Mouse (Mus musculus) MEL (cell line): ENCODE results near the gene Cul4a.

Experiments
- CHD2 ChIP-seq: IDR thresholded peaks from 2 replicates; pipeline ENCODE4 v1.6.1; 2011; ENCODE audit warnings: low read length, improper control_type of control experiment
- CTCF ChIP-seq, 3 experiments: IDR thresholded peaks in 2 of 3; conservative IDR thresholded peaks in 1 of 3; 2 replicates each; pipeline ENCODE4 v1.5.1; 2011 to 2012; ENCODE audit warnings: low read length in 3 of 3, low read depth in 2 of 3, mild to moderate bottlenecking in 2 of 3, improper control_type of control experiment in 1 of 3, inconsistent platforms in 1 of 3, mixed read lengths in 1 of 3, moderate library complexity in 1 of 3; ENCODE audit not compliant: control insufficient read depth in 1 of 3, insufficient read depth in 1 of 3, poor library complexity in 1 of 3, severe bottlenecking in 1 of 3
- EP300 ChIP-seq, 2 experiments: IDR thresholded peaks; 2 replicates each; pipeline ENCODE4 v1.6.1; 2011; ENCODE audit warnings: improper control_type of control experiment in 2 of 2, low read length in 2 of 2, low read depth in 1 of 2, mild to moderate bottlenecking in 1 of 2
- MAZ ChIP-seq: IDR thresholded peaks from 2 replicates; pipeline ENCODE4 v1.6.1; 2012; ENCODE audit warnings: low read depth, mild to moderate bottlenecking, inconsistent platforms, low read length, improper control_type of control experiment
- NELFE ChIP-seq: IDR thresholded peaks from 2 replicates; pipeline ENCODE4 v1.6.1; 2011; ENCODE audit warnings: low read depth, low read length, improper control_type of control experiment
- POLR2A ChIP-seq, 2 experiments: IDR thresholded peaks; 2 replicates each; pipeline ENCODE4 v1.6.1; 2011 to 2012; ENCODE audit warnings: low read length in 2 of 2, mild to moderate bottlenecking in 2 of 2, control low read depth in 1 of 2, improper control_type of control experiment in 1 of 2, low read depth in 1 of 2, moderate library complexity in 1 of 2; ENCODE audit not compliant: control insufficient read depth in 1 of 2, insufficient read depth in 1 of 2, poor library complexity in 1 of 2
- TCF12 ChIP-seq: IDR thresholded peaks from 2 replicates; pipeline ENCODE4 v1.6.1; 2014; ENCODE audit warnings: low read depth, mild to moderate bottlenecking, inconsistent platforms, low read length, improper control_type of control experiment, moderate library complexity
- UBTF ChIP-seq: IDR thresholded peaks from 2 replicates; pipeline ENCODE4 v1.6.1; 2012; ENCODE audit warnings: low read depth, mild to moderate bottlenecking, inconsistent platforms, low read length, improper control_type of control experiment, moderate library complexity, borderline replicate concordance; ENCODE audit not compliant: insufficient read depth
- USF1 ChIP-seq: IDR thresholded peaks from 2 replicates; pipeline ENCODE4 v1.6.1; 2014; ENCODE audit warnings: low read depth, mild to moderate bottlenecking, inconsistent platforms, low read length, improper control_type of control experiment, moderate library complexity
- USF2 ChIP-seq, 2 experiments: IDR thresholded peaks; 2 replicates each; pipeline ENCODE4 v1.6.1; 2011 to 2012; ENCODE audit warnings: improper control_type of control experiment in 2 of 2, low read length in 2 of 2, borderline replicate concordance in 1 of 2, inconsistent platforms in 1 of 2, low read depth in 1 of 2, mild to moderate bottlenecking in 1 of 2; ENCODE audit not compliant: insufficient read depth in 1 of 2
- ZC3H11A ChIP-seq: IDR thresholded peaks from 2 replicates; pipeline ENCODE4 v1.6.1; 2012; ENCODE audit warnings: low read depth, mild to moderate bottlenecking, inconsistent platforms, low read length, improper control_type of control experiment

DNA sequence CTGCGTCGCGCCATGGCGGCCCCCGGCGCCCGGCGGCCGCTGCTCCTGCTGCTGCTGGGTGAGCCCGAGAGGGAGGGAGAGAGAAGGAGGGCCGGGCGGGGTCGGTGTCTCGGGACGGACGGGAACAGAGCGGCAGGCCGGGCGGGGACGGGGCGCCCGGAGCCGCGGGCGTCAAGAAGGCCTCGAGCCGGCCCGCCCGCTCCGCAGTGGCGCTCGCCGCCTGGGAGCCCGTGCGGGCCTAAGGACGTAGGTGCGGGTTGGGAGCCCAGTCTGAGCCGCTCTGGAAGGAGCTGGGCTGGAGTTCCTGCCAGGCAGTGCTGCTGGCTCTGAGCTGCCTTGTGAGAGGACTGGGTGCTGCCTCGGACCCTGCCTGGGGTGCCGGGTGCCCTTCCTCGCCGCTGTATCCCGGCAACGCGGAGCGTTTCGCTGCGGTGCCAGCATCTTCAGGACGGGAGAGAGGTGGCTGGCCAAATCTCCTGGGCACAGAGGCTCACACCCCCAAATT, 54.0 kb downstream of the Cul4a start:
- TF ChIP-seq EP300 (IDR thresholded peaks at IDR 0.05; ENCODE audit: low read depth in 1 of 2, low read length in 2 of 2), result no peak
- TF ChIP-seq TCF12, result no peak
- no peak for TF ChIP-seq CHD2
- no peak for TF ChIP-seq NELFE
- 0 out of 4 replicates have a peak, but pooled peaks of 1 of the 2 experiments have one; percentile 62 for TF ChIP-seq POLR2A (IDR thresholded peaks at IDR 0.05; ENCODE audit: control insufficient read depth in 1 of 2, insufficient read depth in 1 of 2, low read depth in 1 of 2, low read length in 2 of 2, poor library complexity in 1 of 2)
- TF ChIP-seq CTCF (IDR thresholded peaks at IDR 0.05 in 2 of 3, conservative IDR thresholded peaks at IDR 0.05 in 1 of 3; ENCODE audit: control insufficient read depth in 1 of 3, insufficient read depth in 1 of 3, low read depth in 2 of 3, low read length in 3 of 3, poor library complexity in 1 of 3, severe bottlenecking in 1 of 3), result no peak
- TF ChIP-seq ZC3H11A, result no peak
- TF ChIP-seq MAZ, result no peak
- TF ChIP-seq USF1, result no peak
- 0 out of 4 replicates have a peak, but pooled peaks of 1 of the 2 experiments have one; percentile 0 for TF ChIP-seq USF2 (IDR thresholded peaks at IDR 0.05; ENCODE audit: borderline replicate concordance in 1 of 2, insufficient read depth in 1 of 2, low read depth in 1 of 2, low read length in 2 of 2)
- TF ChIP-seq UBTF, result no peak
